Mouse (Mus musculus): ENCODE measurements at regions not wholly inside any gene's neighbourhood (a gene's known extent, or its start where the extent isn't known, plus 50 kb on each side); places are given as distances from the start of the nearest gene placed in this dataset.

DNA sequence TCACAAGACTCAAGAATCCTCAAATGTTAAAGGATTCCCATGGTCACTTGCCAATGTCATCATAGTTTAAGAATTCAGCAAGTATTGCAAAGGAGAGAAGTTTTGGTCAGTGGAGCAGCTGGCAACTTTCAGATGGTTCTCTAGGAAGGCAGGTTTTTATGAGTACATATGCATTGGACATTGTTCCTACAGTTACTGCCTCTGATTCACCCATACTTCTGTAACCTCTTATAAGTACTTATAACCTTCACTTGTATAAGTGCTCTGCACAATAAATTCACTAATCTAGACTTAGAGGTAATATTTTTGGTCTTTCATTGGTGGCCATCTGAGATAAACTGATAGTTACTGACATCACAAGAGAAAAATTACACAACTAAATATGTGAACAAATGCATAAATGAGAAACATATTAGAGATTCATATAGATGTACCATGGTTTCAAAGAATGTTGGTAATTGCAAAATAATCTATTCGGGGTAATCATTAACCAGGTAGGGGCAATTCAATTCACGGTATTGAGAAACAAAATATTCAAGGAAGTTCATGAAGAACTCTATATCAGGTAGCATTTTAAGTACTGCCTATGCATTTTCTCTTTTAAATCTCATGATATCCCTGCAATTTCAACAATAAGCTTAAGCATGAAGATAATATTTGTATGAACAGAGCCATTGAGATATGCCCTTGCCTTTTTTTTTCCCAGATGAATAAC, 1059.6 kb downstream of the Pla2g4a start:
- no peak for DNase-seq

GRCm38 (mm10) chr1:148870788-148871187, 1090.3 kb downstream of the Pla2g4a start:
- DNase-seq, result no peak

- DNase-seq, result no peak
Measured at GRCm38 (mm10) chr1:148863582-148863981, 1097.5 kb downstream of the Pla2g4a start.

GRCm38 (mm10) chr1:148852990-148853389, 1108.1 kb downstream of the Pla2g4a start:
- no peak for DNase-seq

DNA sequence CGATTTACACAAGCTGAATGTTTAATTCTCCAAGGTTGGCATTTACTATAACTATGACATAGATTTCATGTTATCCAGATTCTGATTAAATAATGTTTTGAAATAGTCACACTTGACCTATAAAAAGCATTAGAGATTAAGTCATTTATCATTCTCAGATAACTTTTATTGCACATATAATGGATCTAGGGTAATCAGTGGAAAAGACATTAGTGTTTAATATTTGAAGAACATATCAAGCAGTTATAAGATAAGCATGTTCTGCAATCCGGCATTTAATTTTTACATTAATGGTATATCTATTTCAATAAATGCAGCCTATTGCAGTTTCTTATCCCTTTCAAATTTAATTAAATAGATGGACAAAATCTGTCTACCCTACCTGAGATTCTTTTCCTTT, 1114.5 kb downstream of the Pla2g4a start:
- DNase-seq, result no peak

DNA sequence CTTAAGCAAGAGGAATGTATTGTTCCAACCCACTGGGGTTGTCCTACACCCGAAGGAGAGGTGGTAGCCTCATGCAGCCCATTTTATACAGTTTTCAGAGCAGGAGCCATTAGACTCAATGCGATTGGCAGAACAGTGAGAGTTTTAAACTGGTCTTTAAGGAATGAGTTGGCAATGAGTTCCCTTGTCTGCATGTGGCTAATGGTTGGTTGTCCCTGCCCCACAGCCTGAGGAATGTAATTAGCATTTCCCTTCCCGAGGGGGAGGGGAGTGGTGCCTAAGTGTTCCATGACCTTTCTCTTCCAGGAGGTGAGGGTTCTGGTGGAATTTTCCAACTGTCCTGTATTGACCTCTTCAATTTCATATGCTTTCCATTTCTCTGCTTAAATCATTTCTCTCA, 1137.9 kb downstream of the Pla2g4a start:
- DNase-seq, result no peak

DNA sequence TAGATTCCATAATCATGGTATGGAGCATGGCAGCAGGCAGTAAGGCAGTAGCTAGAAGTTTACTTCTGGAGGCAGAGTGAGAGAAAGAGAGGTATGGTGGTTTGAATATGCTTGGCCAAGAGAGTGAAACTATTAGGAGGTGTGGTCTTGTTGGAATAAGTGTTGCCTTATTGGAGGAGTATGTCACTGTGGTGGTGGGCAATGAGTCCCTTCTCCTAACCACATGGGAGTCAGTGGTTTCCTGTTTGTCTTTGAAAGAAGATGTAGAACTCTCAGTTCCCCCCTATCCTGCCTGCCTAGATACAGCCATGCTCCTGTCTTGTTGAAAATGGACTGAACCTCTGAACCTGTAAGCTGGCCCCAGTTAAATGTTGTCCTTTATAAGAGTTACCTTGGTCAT, 1152.4 kb downstream of the Pla2g4a start:
- DNase-seq, result no peak

- DNase-seq, result no peak
Measured at GRCm38 (mm10) chr1:148797110-148797509, 1164.0 kb downstream of the Pla2g4a start.

GRCm38 (mm10) chr1:148750806-148751205, 1210.3 kb downstream of the Pla2g4a start:
- no peak for DNase-seq

GRCm38 (mm10) chr1:148722106-148722505, 1239.0 kb downstream of the Pla2g4a start:
- DNase-seq, result no peak

- no peak for DNase-seq
Measured at GRCm38 (mm10) chr1:148721409-148721808, 1239.7 kb downstream of the Pla2g4a start.

- no peak for DNase-seq
Measured at GRCm38 (mm10) chr1:148720980-148721379, 1240.1 kb downstream of the Pla2g4a start.

DNA sequence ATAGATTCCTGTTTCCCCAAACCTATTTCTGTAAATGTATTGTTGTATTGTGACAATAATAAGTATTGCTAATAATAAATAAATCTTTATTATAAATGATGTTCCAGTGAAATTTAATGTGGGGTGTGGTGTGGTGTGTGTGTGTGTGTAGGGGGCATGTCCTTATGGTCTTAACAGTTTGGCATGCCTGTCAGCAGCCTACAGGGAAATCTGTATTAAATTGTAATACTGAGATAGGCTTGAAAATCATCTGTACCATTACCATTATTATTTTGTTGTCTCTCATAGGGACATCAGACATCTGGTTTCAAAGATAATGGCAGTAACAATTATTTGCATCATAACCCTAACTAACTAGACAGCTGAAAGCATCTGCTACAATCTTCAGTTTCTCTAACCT, 1253.0 kb downstream of the Pla2g4a start:
- DNase-seq, result no peak

GRCm38 (mm10) chr1:148707657-148708056, 1253.4 kb downstream of the Pla2g4a start:
- no peak for DNase-seq

DNA sequence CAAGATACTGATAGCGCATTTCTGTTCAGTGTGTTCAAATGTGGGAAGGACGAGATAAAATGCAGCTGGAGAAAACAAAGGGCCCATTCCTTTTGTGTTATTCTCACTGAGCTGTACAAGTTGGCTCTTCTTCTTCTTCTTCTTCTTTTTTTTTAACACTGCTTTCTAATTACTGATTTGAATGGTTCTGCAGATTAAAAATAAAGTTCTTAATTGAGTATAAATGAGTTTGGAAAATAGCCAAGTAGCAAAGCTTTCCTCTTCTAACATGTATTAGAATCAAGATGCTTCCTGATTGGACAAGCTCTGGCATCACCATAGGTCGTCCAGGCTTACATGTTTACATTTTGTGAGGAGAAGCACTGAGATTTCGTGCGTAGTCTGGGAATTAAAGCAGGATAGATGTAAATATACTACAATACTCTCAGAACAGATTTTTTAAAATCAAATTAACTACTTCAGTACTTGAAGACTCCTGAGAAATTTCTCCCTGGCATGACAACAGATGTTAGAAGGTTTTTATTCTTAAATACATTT, 1254.8 kb downstream of the Pla2g4a start:
- DNase-seq, result no peak

- DNase-seq, result no peak
Measured at GRCm38 (mm10) chr1:148700599-148700954, 1260.5 kb downstream of the Pla2g4a start.

DNA sequence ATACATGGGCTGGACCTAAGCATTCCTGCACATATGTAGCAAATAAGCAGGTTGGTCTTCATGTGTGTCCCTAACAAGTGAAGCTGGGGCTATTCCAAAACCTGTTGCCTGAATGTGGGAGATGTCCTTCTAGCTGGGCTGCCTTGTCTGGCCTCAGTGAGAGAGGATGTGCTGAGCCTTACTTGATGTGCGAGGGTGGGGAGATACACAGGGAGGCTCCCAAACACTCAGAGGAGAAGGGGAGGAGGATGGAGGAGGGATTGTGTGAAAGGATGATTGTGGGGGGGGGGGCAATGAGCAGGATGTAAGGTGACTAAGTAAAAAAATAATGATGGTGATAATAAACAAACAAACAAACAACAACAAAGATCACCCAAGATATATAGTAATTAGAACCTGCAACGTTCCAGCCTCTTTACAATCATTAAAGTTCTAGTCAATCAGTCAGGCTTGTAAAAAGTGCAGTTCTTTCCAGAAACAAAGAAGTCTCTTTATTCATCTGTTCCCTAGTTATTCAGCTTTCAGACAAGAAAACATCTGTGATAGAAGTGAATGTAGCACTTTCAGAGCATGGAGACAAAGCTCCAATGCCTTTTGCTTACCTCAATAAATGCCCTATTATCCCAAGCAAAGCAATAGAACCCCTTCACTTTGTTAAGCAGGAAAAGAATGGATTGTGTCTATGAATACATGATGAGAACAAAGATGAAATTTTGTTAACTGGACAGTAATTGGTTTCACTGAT, 1261.1 kb downstream of the Pla2g4a start:
- no peak for DNase-seq

- no peak for DNase-seq
Measured at GRCm38 (mm10) chr1:148690085-148690484, 1271.0 kb downstream of the Pla2g4a start.

DNA sequence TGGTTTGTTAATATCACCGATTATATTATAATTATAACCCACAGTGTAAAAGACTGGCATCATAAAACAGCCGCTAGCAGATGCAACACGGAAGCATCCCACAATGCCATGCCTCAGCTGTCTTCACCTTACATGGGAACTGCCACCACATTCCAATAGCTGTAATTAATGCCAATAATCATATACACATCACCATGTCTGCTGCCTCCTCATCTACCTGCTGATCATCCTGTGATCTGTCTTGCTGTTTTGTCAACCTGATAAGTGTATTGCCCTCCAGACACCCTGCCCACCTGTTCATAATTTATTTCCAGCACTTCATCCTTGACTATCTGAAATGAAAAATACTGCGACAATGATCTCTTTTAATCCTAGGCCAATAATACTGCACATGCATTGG, 1271.5 kb downstream of the Pla2g4a start:
- DNase-seq, result no peak

DNA sequence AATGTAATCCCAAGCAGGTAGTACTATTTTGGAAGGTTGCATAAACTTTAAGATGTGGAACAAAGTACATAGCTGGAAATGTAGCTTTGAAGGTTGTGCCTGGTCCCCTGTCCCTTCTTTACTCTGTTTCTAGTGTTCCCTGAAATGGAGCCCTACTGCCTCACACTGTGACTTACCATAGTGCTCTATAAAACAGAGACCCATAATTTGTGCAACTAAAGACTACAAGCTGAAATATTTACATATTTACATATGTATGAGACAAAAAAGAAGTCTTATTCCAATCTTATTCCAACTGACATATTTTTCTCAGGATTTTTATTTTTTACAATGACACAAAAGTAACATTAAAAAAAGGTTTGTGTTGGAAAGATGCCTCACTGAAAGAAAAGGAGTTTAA, 1285.6 kb downstream of the Pla2g4a start:
- DNase-seq, result no peak

DNA sequence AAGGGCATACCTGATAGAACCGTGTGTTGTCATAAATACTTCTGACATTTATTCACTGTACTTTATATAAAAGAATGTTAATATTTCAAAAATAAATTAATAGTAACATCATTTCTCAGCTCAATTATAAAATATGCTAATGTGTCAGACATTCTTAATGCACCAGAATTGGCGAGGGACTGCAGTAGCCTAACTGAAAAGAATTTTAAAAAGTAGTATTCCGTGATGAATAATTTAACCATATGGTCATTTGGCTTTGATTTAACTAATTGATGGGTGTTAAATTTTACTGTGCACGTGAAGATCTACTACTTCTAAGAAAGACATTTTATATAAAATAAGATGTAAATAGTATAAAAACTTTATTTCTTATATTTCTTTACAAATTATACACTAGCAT, 1296.7 kb downstream of the Pla2g4a start:
- no peak for DNase-seq

- DNase-seq, result no peak
Measured at GRCm38 (mm10) chr1:148656990-148657389, 1304.1 kb downstream of the Pla2g4a start.

All from kidney, postnatal 10 days (tissue).